Mouse (Mus musculus): ENCODE data around the gene Msl1. TPM values are rescaled to one million over a fixed set of nuclear protein-coding genes. Genes with fewer than 3 reads are reported as not detected.

Msl1 gene
- polyA plus RNA-seq, 1 experiment = 39.0 TPM

DNA sequence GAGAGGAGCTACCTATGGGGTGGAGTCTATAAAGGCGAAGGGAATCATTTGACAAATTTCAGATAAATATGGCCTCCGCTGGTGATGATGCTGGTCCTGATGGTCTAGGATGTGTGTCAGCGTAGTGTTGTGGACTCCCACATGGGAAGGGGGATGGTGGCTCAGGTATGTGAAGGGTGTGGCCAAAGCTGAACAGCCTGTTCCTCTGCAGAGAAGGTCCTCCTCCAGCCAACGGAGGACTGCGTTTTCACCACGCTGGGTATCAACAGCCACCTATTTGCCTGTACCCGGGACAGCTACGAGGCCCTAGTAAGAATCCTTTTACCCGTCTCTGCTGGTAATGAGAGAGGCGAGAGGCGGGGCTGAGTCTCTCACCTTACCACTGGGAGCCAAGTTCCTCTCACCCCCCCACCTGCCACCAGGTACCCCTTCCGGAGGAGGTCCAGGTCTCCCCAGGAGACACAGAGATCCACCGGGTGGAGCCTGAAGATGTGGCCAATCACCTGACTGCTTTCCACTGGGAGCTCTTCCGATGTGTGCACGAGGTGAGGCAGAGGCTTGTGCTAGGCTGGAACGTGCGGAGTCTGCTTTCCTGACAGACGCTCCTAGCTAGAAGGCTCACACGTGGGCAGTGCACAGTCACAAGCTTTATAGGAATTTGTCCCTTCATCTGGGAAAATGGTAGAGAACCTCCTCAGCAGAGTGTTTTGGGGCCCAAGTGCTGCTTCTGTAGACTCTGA is 51.7 kb downstream of the Msl1 start:
- no peak overlapping the region for H3K4me3 ChIP-seq (replicated peaks; ENCODE audit: extremely low read depth, low read depth, low read length)
- 66% methylated on average over 19 of the region's 19 CpGs for WGBS
- DNase-seq = no peak
- no peak for TF ChIP-seq CTCF (IDR thresholded peaks at IDR 0.05; ENCODE audit: insufficient read depth, low read length)
- TF ChIP-seq POLR2A (IDR thresholded peaks at IDR 0.05; ENCODE audit: borderline replicate concordance, extremely low read depth, low read depth, low read length) = no peak
- H3K4me1 ChIP-seq (ENCODE audit: control insufficient read depth, insufficient read depth, low read length) = peaks cover 3% of the 10 kb centered on the region; the same call in 1 of the 2 replicates

DNA sequence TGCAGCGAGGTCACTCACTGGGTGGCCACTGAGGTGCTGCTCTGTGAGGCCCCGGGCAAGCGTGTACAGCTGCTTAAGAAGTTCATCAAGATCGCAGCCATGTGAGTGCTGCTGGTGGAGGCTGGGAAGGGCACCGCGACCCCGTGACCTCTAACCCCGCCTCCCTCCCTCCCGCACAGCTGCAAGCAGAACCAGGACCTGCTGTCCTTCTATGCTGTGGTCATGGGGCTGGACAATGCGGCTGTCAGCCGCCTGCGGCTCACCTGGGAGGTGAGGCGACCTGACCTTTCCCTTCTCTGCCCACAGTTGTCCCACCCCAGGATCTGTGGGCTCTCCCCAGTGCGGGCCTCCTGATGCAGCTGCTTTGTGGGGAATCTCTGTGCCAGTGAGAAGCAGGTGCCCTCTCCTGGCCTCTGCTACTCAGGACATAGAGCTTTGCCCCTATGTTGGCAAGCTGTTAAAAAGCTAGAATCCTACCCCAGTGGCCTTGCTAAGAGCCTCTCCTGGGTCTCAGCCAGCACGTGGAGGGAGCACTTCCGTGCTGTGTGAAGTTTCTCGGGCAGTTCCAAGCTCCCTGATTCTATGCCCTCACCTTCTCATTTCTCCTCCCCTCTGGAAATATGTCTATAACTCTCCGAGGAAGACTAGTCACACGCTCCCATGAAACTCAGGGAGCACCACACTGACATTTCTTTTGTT is 54.0 kb downstream of the Msl1 start:
- Histone ChIP-seq H3K4me1 (ENCODE audit: control insufficient read depth, insufficient read depth, low read length) (peaks cover 3% of the 10 kb centered on the region; the same call in 1 of the 2 replicates), H3K4me3 (replicated peaks; ENCODE audit: extremely low read depth, low read depth, low read length) (no peak overlapping the region)
- DNase-seq = no peak
- TF ChIP-seq CTCF (IDR thresholded peaks at IDR 0.05; ENCODE audit: insufficient read depth, low read length) = no peak
- no peak for TF ChIP-seq POLR2A (IDR thresholded peaks at IDR 0.05; ENCODE audit: borderline replicate concordance, extremely low read depth, low read depth, low read length)
- 20% methylated on average over 19 of the region's 19 CpGs for WGBS

DNA sequence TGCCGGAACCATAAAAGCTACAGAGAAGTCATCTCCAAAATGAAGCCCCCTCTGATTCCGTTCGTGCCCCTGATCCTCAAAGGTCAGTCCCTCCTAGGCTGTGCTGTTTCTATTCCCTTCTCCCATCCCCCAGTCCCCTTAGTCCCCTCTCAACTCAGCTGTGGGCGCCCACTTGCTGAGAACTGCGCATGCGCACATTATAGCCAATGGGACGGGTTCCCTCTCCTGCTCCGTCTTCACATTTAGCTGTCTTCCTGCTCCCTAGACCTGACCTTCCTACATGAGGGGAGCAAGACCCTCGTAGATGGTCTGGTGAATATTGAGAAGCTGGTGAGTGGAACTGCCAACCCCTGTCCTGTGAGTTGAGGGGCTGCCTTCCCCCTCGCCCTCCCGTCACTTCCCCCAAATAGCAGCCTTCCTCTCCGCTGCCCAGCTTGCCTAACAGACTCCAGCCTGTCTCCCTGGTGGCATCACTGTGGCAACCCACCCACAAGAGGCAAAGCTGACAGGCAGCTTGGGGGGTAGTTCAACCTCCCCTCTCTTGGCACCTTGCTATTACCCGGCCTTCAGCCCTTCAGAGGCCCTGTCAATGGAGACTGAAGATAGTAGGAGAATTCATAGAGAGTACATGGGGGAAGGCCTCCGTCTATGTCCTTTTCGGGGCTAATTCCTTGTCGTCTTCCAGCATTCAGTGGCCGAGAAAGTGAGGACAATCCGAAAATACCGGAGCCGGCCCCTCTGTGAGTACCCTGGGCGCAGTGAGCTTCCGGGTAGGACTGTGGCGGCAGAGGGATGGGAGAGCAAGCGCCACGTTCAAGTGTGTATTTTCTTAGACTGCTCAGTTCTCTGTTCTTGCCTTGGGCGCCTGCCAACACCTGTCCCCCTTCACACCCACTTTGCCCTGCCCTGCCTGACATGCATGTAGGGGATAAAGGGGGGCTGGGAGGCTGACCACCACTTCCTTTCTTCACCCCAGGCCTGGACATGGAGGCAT is 55.1 kb downstream of the Msl1 start:
- Histone ChIP-seq H3K4me1 (ENCODE audit: control insufficient read depth, insufficient read depth, low read length) (peaks cover 3% of the 10 kb centered on the region; the same call in 1 of the 2 replicates), H3K4me3 (replicated peaks; ENCODE audit: extremely low read depth, low read depth, low read length) (no peak overlapping the region)
- DNase-seq = no peak
- TF ChIP-seq CTCF (IDR thresholded peaks at IDR 0.05; ENCODE audit: insufficient read depth, low read length) (no peak), POLR2A (IDR thresholded peaks at IDR 0.05; ENCODE audit: borderline replicate concordance, extremely low read depth, low read depth, low read length) (no peak)
- WGBS = 66% methylated on average over 26 of the region's 26 CpGs

DNA sequence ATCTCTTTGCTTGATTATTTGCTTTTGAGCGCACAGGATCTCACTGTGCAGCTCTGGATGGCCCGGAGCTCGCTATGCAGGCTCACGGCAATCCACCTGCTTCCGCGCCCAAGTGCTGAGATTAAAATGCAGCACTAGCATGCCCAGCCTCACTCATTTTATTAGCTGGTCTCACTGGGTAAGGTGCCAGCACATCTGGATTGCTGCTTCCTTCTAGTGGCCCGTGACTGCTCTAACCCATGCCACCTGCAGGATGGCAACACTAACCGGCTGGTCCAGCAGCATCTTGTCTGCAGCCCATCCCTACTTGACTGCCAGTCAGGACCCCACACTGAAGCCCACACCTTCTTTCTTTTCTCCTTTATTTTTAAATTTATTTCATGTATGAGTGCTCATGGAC is 58.8 kb downstream of the Msl1 start:
- H3K4me3 ChIP-seq (replicated peaks; ENCODE audit: extremely low read depth, low read depth, low read length) = no peak overlapping the region
- WGBS = 84% methylated on average over 8 of the region's 8 CpGs
- DNase-seq = no peak
- no peak for TF ChIP-seq POLR2A (IDR thresholded peaks at IDR 0.05; ENCODE audit: borderline replicate concordance, extremely low read depth, low read depth, low read length)
- TF ChIP-seq CTCF (IDR thresholded peaks at IDR 0.05; ENCODE audit: insufficient read depth, low read length) = no peak
- peaks cover 2% of the 10 kb centered on the region; the same call in 1 of the 2 replicates for H3K4me1 ChIP-seq (ENCODE audit: control insufficient read depth, insufficient read depth, low read length)

DNA sequence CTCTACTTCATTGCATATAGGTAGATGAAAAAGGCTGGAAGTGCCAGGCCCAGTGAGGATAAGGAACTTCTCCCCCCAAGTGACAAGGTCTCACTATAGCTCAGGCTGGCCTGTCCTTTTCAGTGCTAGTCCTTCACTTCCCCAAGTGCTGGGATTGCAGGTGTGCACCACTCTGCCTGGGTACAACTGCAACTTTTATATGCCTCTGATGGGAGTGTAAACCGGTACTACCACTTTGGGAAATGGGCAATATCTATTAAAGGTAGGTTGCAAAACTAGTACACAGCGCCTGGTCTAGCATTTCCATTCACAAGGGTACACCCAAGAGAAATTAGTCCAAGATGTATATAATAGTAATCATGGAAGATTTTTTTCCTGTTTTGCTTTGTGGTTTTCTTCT is 59.3 kb downstream of the Msl1 start:
- Histone ChIP-seq H3K4me1 (ENCODE audit: control insufficient read depth, insufficient read depth, low read length) (no peaks in the 10 kb centered on the region), H3K4me3 (replicated peaks; ENCODE audit: extremely low read depth, low read depth, low read length) (no peak overlapping the region)
- DNase-seq = no peak
- TF ChIP-seq POLR2A (IDR thresholded peaks at IDR 0.05; ENCODE audit: borderline replicate concordance, extremely low read depth, low read depth, low read length) = no peak
- TF ChIP-seq CTCF (IDR thresholded peaks at IDR 0.05; ENCODE audit: insufficient read depth, low read length) = no peak
- WGBS = 75% methylated on average over 2 of the region's 2 CpGs

Other genes starting within 250 kb of the Msl1 start
- gene Ikzf3, start 249.5 kb upstream of the Msl1 start, polyA plus RNA-seq (2012; rRNA removed) = 6.4 and 10.1 TPM in 2 replicates
- 0.34 TPM in 1 of 2 replicates, not detected in the other for gene Zpbp2, start 244.4 kb upstream of the Msl1 start, polyA plus RNA-seq (2012; rRNA removed)
- gene Ormdl3, start 208.1 kb upstream of the Msl1 start, polyA plus RNA-seq (2012; rRNA removed) = 55.6 and 56.7 TPM in 2 replicates
- not detected in 2 replicates for gene Lrrc3c, start 197.2 kb upstream of the Msl1 start, polyA plus RNA-seq (2012; rRNA removed)
- not detected in 2 replicates for gene Gm12355, start 169.9 kb upstream of the Msl1 start, polyA plus RNA-seq (2012; rRNA removed)
- not detected in 2 replicates for gene Gsdma3, start 169.2 kb upstream of the Msl1 start, polyA plus RNA-seq (2012; rRNA removed)
- not detected in 2 replicates for gene Gsdma2, start 148.8 kb upstream of the Msl1 start, polyA plus RNA-seq (2012; rRNA removed)
- 11.5 TPM in 1 of 2 replicates, not detected in the other for gene Gsdma, start 131.2 kb upstream of the Msl1 start, polyA plus RNA-seq (2012; rRNA removed)
- gene Psmd3, start 113.0 kb upstream of the Msl1 start, polyA plus RNA-seq (2012; rRNA removed) = 136 and 156 TPM in 2 replicates
- gene Csf3, start 94.3 kb upstream of the Msl1 start, polyA plus RNA-seq (2012; rRNA removed) = not detected in 2 replicates
- 45.0 and 55.1 TPM in 2 replicates for gene Med24, start 66.1 kb upstream of the Msl1 start, polyA plus RNA-seq (2012; rRNA removed)
- gene Thra, start 54.9 kb upstream of the Msl1 start, polyA plus RNA-seq (2012; rRNA removed) = 142 and 159 TPM in 2 replicates
- gene Nr1d1, start 20.2 kb upstream of the Msl1 start, polyA plus RNA-seq (2012; rRNA removed) = 213 and 329 TPM in 2 replicates
- 33.6 and 37.9 TPM in 2 replicates for gene Casc3, start 9.4 kb downstream of the Msl1 start, polyA plus RNA-seq (2012; rRNA removed)
- gene Rapgefl1, start 41.3 kb downstream of the Msl1 start, polyA plus RNA-seq (2012; rRNA removed) = 3.4 and 18.4 TPM in 2 replicates
- gene Wipf2, start 68.1 kb downstream of the Msl1 start, polyA plus RNA-seq (2012; rRNA removed) = 10.1 and 14.0 TPM in 2 replicates
- gene Cdc6, start 112.3 kb downstream of the Msl1 start, polyA plus RNA-seq (2012; rRNA removed) = 0.16 and 0.25 TPM in 2 replicates
- 59.0 and 62.2 TPM in 2 replicates for gene Rara, start 132.3 kb downstream of the Msl1 start, polyA plus RNA-seq (2012; rRNA removed)
- gene Gjd3, start 187.5 kb downstream of the Msl1 start, polyA plus RNA-seq (2012; rRNA removed) = 0.29 and 0.40 TPM in 2 replicates
- 0.58 and 1.4 TPM in 2 replicates for gene Top2a, start 228.7 kb downstream of the Msl1 start, polyA plus RNA-seq (2012; rRNA removed)
- gene Igfbp4, start 245.7 kb downstream of the Msl1 start, polyA plus RNA-seq (2012; rRNA removed) = 459 and 481 TPM in 2 replicates